Mouse (Mus musculus) embryonic facial prominence, embryonic 13.5 days (tissue): ENCODE measurements around the gene Foxj3. TPM values are rescaled to one million over a fixed set of nuclear protein-coding genes. Genes with fewer than 3 reads are reported as not detected.
A peak's percentile ranks its signal among the peaks of the same experiment; 100 is the strongest.

Experiments
- ATAC-seq: fragments of 200-750 bp; cut with Nextera tagmentation; 2 replicates; pipeline ENCODE4 v1.8.0; 2017; ENCODE audit warnings: low read depth; ENCODE audit not compliant: insufficient number of reproducible peaks, insufficient read depth, low FRiP score, low TSS enrichment
- H3K27ac ChIP-seq: fragments of 300-500 bp; sonication (generic); 2 replicates; pipeline ENCODE4 v1.5.1; 2015; ENCODE audit warnings: moderate library complexity, mild to moderate bottlenecking, inconsistent platforms
- H3K27me3 ChIP-seq: fragments of 300-500 bp; sonication (generic); 2 replicates; pipeline ENCODE4 v1.6.1; 2015; ENCODE audit warnings: mild to moderate bottlenecking, inconsistent platforms
- H3K36me3 ChIP-seq: fragments of 300-500 bp; sonication (generic); 2 replicates; pipeline ENCODE4 v1.6.1; 2015; ENCODE audit warnings: mild to moderate bottlenecking, inconsistent platforms
- H3K4me1 ChIP-seq: fragments of 300-500 bp; sonication (generic); 2 replicates; pipeline ENCODE4 v1.6.1; 2015; ENCODE audit warnings: inconsistent platforms
- H3K4me2 ChIP-seq: fragments of 300-500 bp; sonication (generic); 2 replicates; pipeline ENCODE4 v1.6.1; 2015; ENCODE audit warnings: moderate library complexity, mild to moderate bottlenecking, inconsistent platforms
- H3K4me3 ChIP-seq: fragments of 300-500 bp; sonication (generic); 2 replicates; pipeline ENCODE4 v1.5.1; 2015; ENCODE audit warnings: mild to moderate bottlenecking, inconsistent platforms
- H3K9ac ChIP-seq: fragments of 300-500 bp; sonication (generic); 2 replicates; pipeline ENCODE4 v1.6.1; 2015; ENCODE audit warnings: mild to moderate bottlenecking, inconsistent platforms
- H3K9me3 ChIP-seq: fragments of 300-500 bp; sonication (generic); 2 replicates; pipeline ENCODE4 v1.6.1; 2016; ENCODE audit warnings: inconsistent platforms
- whole genome bisulfite sequencing: fragments of 180-500 bp; shearing (Covaris S2); methylation state at CpG from one replicate; pipeline ENCODE4 v1.1.7; 2015; ENCODE audit warnings: mixed read lengths; 5-methylcytosine and 5-hydroxymethylcytosine counted together
- polyA plus RNA-seq: library from polyadenylated mRNA; unstranded; fragments of >200 nt; fragmentation: Nextera tagmentation; extraction: Ambion mirVana; gene quantifications from 2 replicates; pipeline ENCODE4 v1.2.1, GENCODE M21; 2015

Gene Foxj3
- polyA plus RNA-seq, 1 experiment from 2014 or later = 27.1 TPM

- H3K4me3 ChIP-seq = no peak overlapping the region
- H3K9ac ChIP-seq = no peak overlapping the region
- no peak overlapping the region for H3K4me2 ChIP-seq
- no peaks in the 10 kb centered on the region for H3K36me3 ChIP-seq
- no peak for ATAC-seq
- WGBS = 65% methylated on average over 2 of the region's 2 CpGs
- H3K27me3 ChIP-seq = no peaks in the 10 kb centered on the region
- H3K27ac ChIP-seq = no peak overlapping the region
- H3K4me1 ChIP-seq = no peaks in the 10 kb centered on the region
- no peaks in the 10 kb centered on the region for H3K9me3 ChIP-seq
Observed at GRCm38 (mm10) chr4:119531813-119532212, 5.0 kb upstream of the Foxj3 start.

- Histone ChIP-seq H3K9ac (no peak overlapping the region), H3K9me3 (no peaks in the 10 kb centered on the region), H3K27ac (no peak overlapping the region), H3K36me3 (no peaks in the 10 kb centered on the region), H3K4me1 (peaks cover 8% of the 10 kb centered on the region), H3K4me3 (no peak overlapping the region), H3K27me3 (no peaks in the 10 kb centered on the region), H3K4me2 (no peak overlapping the region)
- no peak for ATAC-seq
- WGBS = 81% methylated on average over 4 of the region's 4 CpGs
Observed at GRCm38 (mm10) chr4:119535103-119535502, 1.7 kb upstream of the Foxj3 start.

GRCm38 (mm10) chr4:119537436-119537835, 632 bp downstream of the Foxj3 start:
- Histone ChIP-seq H3K4me3 (no peak overlapping the region), H3K9me3 (no peaks in the 10 kb centered on the region), H3K36me3 (no peaks in the 10 kb centered on the region), H3K4me2 (no peak overlapping the region), H3K4me1 (peaks cover 17% of the 10 kb centered on the region), H3K9ac (no peak overlapping the region), H3K27ac (no peak overlapping the region), H3K27me3 (no peaks in the 10 kb centered on the region)
- ATAC-seq = no peak
- WGBS = 72% methylated on average over 4 of the region's 4 CpGs

GRCm38 (mm10) chr4:119539031-119539824, 2.4 kb downstream of the Foxj3 start, which contains the start of gene Frg2f1:
Gene Frg2f1, minus strand, starts transcription at chr4:119539529.
- WGBS = under 1% methylated on average over 53 of the region's 85 CpGs
- peak within 1 kb of the TSS; percentile 96 for H3K9ac ChIP-seq
- peak within 1 kb of the TSS; percentile 89 for H3K4me3 ChIP-seq
- peaks cover 20% of the 10 kb centered on the region for H3K4me1 ChIP-seq
- H3K36me3 ChIP-seq = no peaks in the 10 kb centered on the region
- no peaks in the 10 kb centered on the region for H3K9me3 ChIP-seq
- H3K4me2 ChIP-seq = peak within 1 kb of the TSS; percentile 76
- H3K27ac ChIP-seq = peak within 1 kb of the TSS; percentile 97
- ATAC-seq = peak; percentile 93
- H3K27me3 ChIP-seq = no peaks in the 10 kb centered on the region

- peak overlapping the region; percentile 89 for H3K4me3 ChIP-seq
- H3K36me3 ChIP-seq = no peaks in the 10 kb centered on the region
- peaks cover 20% of the 10 kb centered on the region for H3K4me1 ChIP-seq
- H3K27me3 ChIP-seq = no peaks in the 10 kb centered on the region
- peak; percentile 81 for ATAC-seq
- H3K9me3 ChIP-seq = no peaks in the 10 kb centered on the region
- peak overlapping the region; percentile 96 for H3K9ac ChIP-seq
- H3K4me2 ChIP-seq = peak overlapping the region; percentile 76
- under 1% methylated on average over 66 of the region's 76 CpGs for WGBS
- peak overlapping the region; percentile 97 for H3K27ac ChIP-seq
Observed at GRCm38 (mm10) chr4:119539836-119540532, 3.2 kb downstream of the Foxj3 start.

GRCm38 (mm10) chr4:119540533-119540890, 3.7 kb downstream of the Foxj3 start:
- Histone ChIP-seq H3K27ac (peak overlapping the region; percentile 97), H3K4me1 (peaks cover 22% of the 10 kb centered on the region), H3K27me3 (no peaks in the 10 kb centered on the region), H3K36me3 (no peaks in the 10 kb centered on the region), H3K9ac (peak overlapping the region; percentile 96), H3K4me3 (peak overlapping the region; percentile 89), H3K4me2 (peak overlapping the region; percentile 76), H3K9me3 (no peaks in the 10 kb centered on the region)
- 5% methylated on average over 10 of the region's 10 CpGs for WGBS
- no peak for ATAC-seq

GRCm38 (mm10) chr4:119550864-119551263, 14.1 kb downstream of the Foxj3 start:
- WGBS = 85% methylated on average over 1 of the region's 1 CpGs
- Histone ChIP-seq H3K9ac (no peak overlapping the region), H3K4me1 (peaks cover 18% of the 10 kb centered on the region), H3K9me3 (no peaks in the 10 kb centered on the region), H3K4me3 (no peak overlapping the region), H3K27ac (no peak overlapping the region), H3K36me3 (no peaks in the 10 kb centered on the region), H3K4me2 (no peak overlapping the region), H3K27me3 (no peaks in the 10 kb centered on the region)
- ATAC-seq = no peak

- Histone ChIP-seq H3K27ac (no peak overlapping the region), H3K4me2 (no peak overlapping the region), H3K9me3 (no peaks in the 10 kb centered on the region), H3K4me1 (peaks cover 15% of the 10 kb centered on the region), H3K4me3 (no peak overlapping the region), H3K27me3 (no peaks in the 10 kb centered on the region), H3K36me3 (no peaks in the 10 kb centered on the region), H3K9ac (no peak overlapping the region)
- ATAC-seq = no peak
- whole genome bisulfite sequencing = 49% methylated on average over 2 of the region's 2 CpGs
Observed at GRCm38 (mm10) chr4:119555466-119555865, 18.7 kb downstream of the Foxj3 start.

- no peak overlapping the region for H3K27ac ChIP-seq
Observed at GRCm38 (mm10) chr4:119563136-119563535, 26.3 kb downstream of the Foxj3 start.

GRCm38 (mm10) chr4:119566322-119566835, 29.6 kb downstream of the Foxj3 start:
- 0 out of 2 replicates have a peak, but pooled peaks cover 3% of the 10 kb centered on the region for H3K9me3 ChIP-seq
- no peak overlapping the region for H3K9ac ChIP-seq
- H3K27me3 ChIP-seq = no peaks in the 10 kb centered on the region
- H3K4me2 ChIP-seq = no peak overlapping the region
- ATAC-seq = no peak
- H3K4me1 ChIP-seq = no peaks in the 10 kb centered on the region
- no peak overlapping the region for H3K4me3 ChIP-seq
- no peak overlapping the region for H3K27ac ChIP-seq
- 79% methylated on average over 4 of the region's 4 CpGs for WGBS
- peaks cover 13% of the 10 kb centered on the region for H3K36me3 ChIP-seq

More at GRCm38 (mm10) chr4:119563136-119563535, 26.3 kb downstream of the Foxj3 start:
- no peaks in the 10 kb centered on the region for H3K4me1 ChIP-seq
- no peaks in the 10 kb centered on the region for H3K27me3 ChIP-seq
- no peak overlapping the region for H3K9ac ChIP-seq
- ATAC-seq = no peak
- H3K4me3 ChIP-seq = no peak overlapping the region
- H3K4me2 ChIP-seq = no peak overlapping the region
- 0 out of 2 replicates have a peak, but pooled peaks cover 3% of the 10 kb centered on the region for H3K9me3 ChIP-seq
- peaks cover 13% of the 10 kb centered on the region for H3K36me3 ChIP-seq

GRCm38 (mm10) chr4:119572682-119573081, 35.9 kb downstream of the Foxj3 start:
- Histone ChIP-seq H3K4me2 (no peak overlapping the region), H3K27ac (no peak overlapping the region), H3K9ac (no peak overlapping the region), H3K36me3 (peaks cover 15% of the 10 kb centered on the region), H3K9me3 (no peaks in the 10 kb centered on the region), H3K27me3 (no peaks in the 10 kb centered on the region), H3K4me3 (no peak overlapping the region), H3K4me1 (no peaks in the 10 kb centered on the region)
- WGBS = 84% methylated on average over 3 of the region's 3 CpGs
- ATAC-seq = no peak
